27 mouse cellular contexts compared by ENCODE assay signal in the genomic region with DNA sequence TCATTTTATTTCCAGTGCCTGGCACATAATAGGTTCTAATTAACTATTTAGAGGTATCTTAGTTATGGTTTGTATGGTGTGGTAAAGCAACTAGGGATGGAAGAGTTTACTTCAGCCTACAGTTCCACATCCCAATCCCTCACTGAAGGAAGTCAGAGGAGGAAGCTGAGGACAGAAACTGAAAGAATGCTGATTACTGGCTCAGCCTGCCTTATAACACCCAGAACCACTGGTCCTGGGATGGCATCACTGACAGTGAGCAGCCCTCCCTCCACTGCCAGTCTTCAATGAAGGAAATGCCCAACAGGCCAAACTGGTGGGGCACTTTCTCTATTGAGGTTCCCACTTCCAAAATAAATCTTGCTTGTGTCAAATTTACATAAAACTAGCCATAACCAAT.
"Had no signal": no experiment of that assay in that cellular context is flagged by ENCODE, and none has a peak within 500 bp of the region (broad histone marks: within the 10 kb centered on the region; RNA-seq: fewer than 3 reads in every experiment).

No protein-coding gene starts in this region.

- H3K36me3 ChIP-seq: heart, embryonic 13.5 days; heart, embryonic 15.5 days; hindbrain, embryonic 13.5 days; hindbrain, embryonic 15.5 days; intestine, embryonic 15.5 days; kidney, embryonic 15.5 days; limb, embryonic 10.5 days; limb, embryonic 12.5 days; liver, embryonic 13.5 days had no signal

- H3K4me2 ChIP-seq: heart, embryonic 11.5 days; heart, embryonic 13.5 days; heart, embryonic 15.5 days; hindbrain, embryonic 13.5 days; hindbrain, embryonic 15.5 days; intestine, embryonic 15.5 days; kidney, embryonic 15.5 days; limb, embryonic 12.5 days; liver, embryonic 11.5 days; liver, embryonic 13.5 days had no signal

- H3K9me3 ChIP-seq: heart, embryonic 13.5 days; heart, embryonic 15.5 days; hindbrain, embryonic 13.5 days; hindbrain, embryonic 15.5 days; intestine, embryonic 15.5 days; kidney, embryonic 15.5 days; limb, embryonic 10.5 days; limb, embryonic 12.5 days; liver, embryonic 13.5 days had no signal

- H3K27me3 ChIP-seq: heart, embryonic 13.5 days; heart, embryonic 15.5 days; hindbrain, embryonic 13.5 days; hindbrain, embryonic 15.5 days; intestine, embryonic 15.5 days; kidney, embryonic 15.5 days; limb, embryonic 12.5 days; liver, embryonic 13.5 days had no signal

- H3K27ac ChIP-seq: gastrocnemius, adult 2 months; heart, adult 2 months; heart, embryonic 13.5 days; heart, embryonic 15.5 days; hindbrain, embryonic 13.5 days; hindbrain, embryonic 15.5 days; hindbrain, postnatal 0 days; intestine, embryonic 15.5 days; kidney, embryonic 15.5 days; kidney, postnatal 0 days; layer of hippocampus, adult 2 months; left cerebral cortex, adult 2 months; limb, embryonic 10.5 days; limb, embryonic 12.5 days; liver, embryonic 13.5 days had no signal

- ATAC-seq: hindbrain, postnatal 0 days; intestine, embryonic 15.5 days had no signal

- H3K4me1 ChIP-seq: heart, embryonic 15.5 days; intestine, embryonic 15.5 days; kidney, embryonic 15.5 days; liver, embryonic 13.5 days had no signal

- H3K9ac ChIP-seq: heart, embryonic 13.5 days; heart, embryonic 15.5 days; hindbrain, embryonic 13.5 days; hindbrain, embryonic 15.5 days; intestine, embryonic 15.5 days; kidney, embryonic 15.5 days; limb, embryonic 12.5 days; liver, embryonic 13.5 days had no signal

- H3K4me3 ChIP-seq: gastrocnemius, adult 2 months; heart, adult 2 months; heart, embryonic 13.5 days; heart, embryonic 15.5 days; hindbrain, embryonic 13.5 days; hindbrain, embryonic 15.5 days; intestine, embryonic 15.5 days; kidney, embryonic 15.5 days; layer of hippocampus, adult 2 months; left cerebral cortex, adult 2 months; limb, embryonic 10.5 days; limb, embryonic 12.5 days; liver, embryonic 13.5 days had no signal

- DNase-seq: gastrocnemius, adult 2 months; gastrocnemius, postnatal 10 days; gastrocnemius, postnatal 25 days; heart, adult 2 months; heart, postnatal 14 days; heart, postnatal 36 days; kidney, adult 11 months; kidney, adult 2 months; kidney, adult 9 months; kidney, postnatal 14 days; kidney, postnatal 36 days; liver; liver, embryonic 13.5 days had no signal
